Mouse (Mus musculus) testis, postnatal 10 days (tissue): Measurements from ENCODE around the gene Uhmk1.
"Not testable (repeated sequence)": the region's sequence is repeated elsewhere in the genome, so short reads cannot be mapped to it uniquely, and the experiment has no call there.

Source experiments
- DNase-seq: peaks from one replicate; pipeline ENCODE4 v3.0.0; 2021; ENCODE audit warnings: low spot score

Gene Uhmk1

GRCm38 (mm10) chr1:170214757-170215522, at the start of gene Uhmk1:
Uhmk1 (minus strand) TSS chr1:170215397.
- peak; percentile 93 for DNase-seq

- peak; percentile 83 for DNase-seq
Observed at GRCm38 (mm10) chr1:170255560-170255910, 40.3 kb upstream of the Uhmk1 start.

GRCm38 (mm10) chr1:170254893-170255559, 39.8 kb upstream of the Uhmk1 start:
- DNase-seq = no peak

- DNase-seq = no peak
Observed at GRCm38 (mm10) chr1:170245016-170245415, 29.8 kb upstream of the Uhmk1 start.

GRCm38 (mm10) chr1:170232688-170233087, 17.5 kb upstream of the Uhmk1 start, which contains the start of gene Sh2d1b2:
Sh2d1b2 (plus strand) TSS chr1:170232749.
- not testable (repeated sequence) for DNase-seq

- no peak for DNase-seq
Observed at GRCm38 (mm10) chr1:170223276-170223675, 8.1 kb upstream of the Uhmk1 start.

GRCm38 (mm10) chr1:170220351-170220750, 5.2 kb upstream of the Uhmk1 start:
- DNase-seq = no peak

GRCm38 (mm10) chr1:170218091-170218884, 3.1 kb upstream of the Uhmk1 start:
- no peak for DNase-seq

GRCm38 (mm10) chr1:170215590-170215989, 393 bp upstream of the Uhmk1 start:
- DNase-seq = no peak

GRCm38 (mm10) chr1:170214383-170214756, 827 bp downstream of the Uhmk1 start:
- DNase-seq = no peak

- DNase-seq = no peak
Observed at GRCm38 (mm10) chr1:170213181-170213879, 1.9 kb downstream of the Uhmk1 start.

- no peak for DNase-seq
Observed at GRCm38 (mm10) chr1:170206395-170206794, 8.8 kb downstream of the Uhmk1 start.

- no peak for DNase-seq
Observed at GRCm38 (mm10) chr1:170200379-170200778, 14.8 kb downstream of the Uhmk1 start.

- no peak for DNase-seq
Observed at GRCm38 (mm10) chr1:170196211-170196610, 19.0 kb downstream of the Uhmk1 start.

GRCm38 (mm10) chr1:170191925-170192324, 23.3 kb downstream of the Uhmk1 start:
- no peak for DNase-seq

GRCm38 (mm10) chr1:170190225-170190624, 25.0 kb downstream of the Uhmk1 start:
- DNase-seq = no peak

- peak; percentile 44 for DNase-seq
Observed at GRCm38 (mm10) chr1:170188601-170189000, 26.6 kb downstream of the Uhmk1 start.

GRCm38 (mm10) chr1:170186531-170186930, 28.7 kb downstream of the Uhmk1 start:
- DNase-seq = no peak

GRCm38 (mm10) chr1:170185137-170185536, 30.1 kb downstream of the Uhmk1 start:
- no peak for DNase-seq

- DNase-seq = peak; percentile 46
Observed at GRCm38 (mm10) chr1:170182706-170183105, 32.5 kb downstream of the Uhmk1 start.

- DNase-seq = no peak
Observed at GRCm38 (mm10) chr1:170176661-170177239, 38.4 kb downstream of the Uhmk1 start.

GRCm38 (mm10) chr1:170175848-170176247, 39.3 kb downstream of the Uhmk1 start:
- no peak for DNase-seq
